Mouse (Mus musculus): ENCODE data around the gene Large2. TPM values are rescaled to one million over a fixed set of nuclear protein-coding genes. Genes with fewer than 3 reads are reported as not detected.
A peak's percentile ranks its signal among the peaks of the same experiment; 100 is the strongest.

Gene Large2
- polyA plus RNA-seq, 1 experiment from 2014 or later = 2.4 TPM

- peaks cover 6% of the 10 kb centered on the region; the same call in 1 of the 2 replicates for H3K36me3 ChIP-seq (ENCODE audit: control insufficient read depth, insufficient read depth)
- no peaks in the 10 kb centered on the region for H3K9me3 ChIP-seq (ENCODE audit: control insufficient read depth, low read length)
- no peaks in the 10 kb centered on the region for H3K27me3 ChIP-seq (replicated peaks; ENCODE audit: control insufficient read depth, insufficient read depth, low read length)
- H3K27ac ChIP-seq (ENCODE audit: low read length) = no peak overlapping the region
- ATAC-seq = no peak
- peaks cover 23% of the 10 kb centered on the region for H3K4me1 ChIP-seq (replicated peaks; ENCODE audit: control insufficient read depth, insufficient read depth, low read length)
- no peak overlapping the region for H3K4me3 ChIP-seq (replicated peaks; ENCODE audit: low read length)
- H3K4me2 ChIP-seq (ENCODE audit: low read length) = no peak overlapping the region
- no peak overlapping the region for H3K9ac ChIP-seq (replicated peaks; ENCODE audit: low read depth, low read length)
- 94% methylated on average over 7 of the region's 7 CpGs for WGBS
Observed at GRCm38 (mm10) chr2:92377320-92377719, 2.7 kb upstream of the Large2 start.

GRCm38 (mm10) chr2:92376300-92376699, 1.6 kb upstream of the Large2 start:
- Histone ChIP-seq H3K27ac (ENCODE audit: low read length) (no peak overlapping the region), H3K9me3 (ENCODE audit: control insufficient read depth, low read length) (no peaks in the 10 kb centered on the region), H3K4me3 (replicated peaks; ENCODE audit: low read length) (no peak overlapping the region; the same call in 1 of the 2 replicates), H3K27me3 (replicated peaks; ENCODE audit: control insufficient read depth, insufficient read depth, low read length) (peaks cover under 1% of the 10 kb centered on the region), H3K4me1 (replicated peaks; ENCODE audit: control insufficient read depth, insufficient read depth, low read length) (peaks cover 33% of the 10 kb centered on the region), H3K9ac (replicated peaks; ENCODE audit: low read depth, low read length) (no peak overlapping the region), H3K36me3 (ENCODE audit: control insufficient read depth, insufficient read depth) (peaks cover 6% of the 10 kb centered on the region; the same call in 1 of the 2 replicates), H3K4me2 (ENCODE audit: low read length) (peak overlapping the region; percentile 93)
- ATAC-seq = no peak
- WGBS = 79% methylated on average over 6 of the region's 6 CpGs

- peak overlapping the region; percentile 71 for H3K4me3 ChIP-seq (replicated peaks; ENCODE audit: low read length)
- no peaks in the 10 kb centered on the region for H3K9me3 ChIP-seq (ENCODE audit: control insufficient read depth, low read length)
- H3K27me3 ChIP-seq (replicated peaks; ENCODE audit: control insufficient read depth, insufficient read depth, low read length) = peaks cover 5% of the 10 kb centered on the region
- WGBS = 12% methylated on average over 10 of the region's 10 CpGs
- peaks cover 38% of the 10 kb centered on the region for H3K4me1 ChIP-seq (replicated peaks; ENCODE audit: control insufficient read depth, insufficient read depth, low read length)
- peak overlapping the region; percentile 93 for H3K4me2 ChIP-seq (ENCODE audit: low read length)
- H3K36me3 ChIP-seq (ENCODE audit: control insufficient read depth, insufficient read depth) = peaks cover 4% of the 10 kb centered on the region; the same call in 1 of the 2 replicates
- H3K27ac ChIP-seq (ENCODE audit: low read length) = peak overlapping the region; percentile 88
- peak overlapping the region; percentile 74 for H3K9ac ChIP-seq (replicated peaks; ENCODE audit: low read depth, low read length)
- ATAC-seq = no peak
Observed at GRCm38 (mm10) chr2:92375788-92376187, 1.1 kb upstream of the Large2 start.

- Histone ChIP-seq H3K27me3 (replicated peaks; ENCODE audit: control insufficient read depth, insufficient read depth, low read length) (peaks cover 8% of the 10 kb centered on the region), H3K4me2 (ENCODE audit: low read length) (peak overlapping the region; percentile 93), H3K4me3 (replicated peaks; ENCODE audit: low read length) (peak overlapping the region; percentile 71), H3K9me3 (ENCODE audit: control insufficient read depth, low read length) (no peaks in the 10 kb centered on the region), H3K4me1 (replicated peaks; ENCODE audit: control insufficient read depth, insufficient read depth, low read length) (peaks cover 44% of the 10 kb centered on the region), H3K27ac (ENCODE audit: low read length) (peak overlapping the region; percentile 88), H3K36me3 (ENCODE audit: control insufficient read depth, insufficient read depth) (peaks cover 3% of the 10 kb centered on the region; the same call in 1 of the 2 replicates), H3K9ac (replicated peaks; ENCODE audit: low read depth, low read length) (peak overlapping the region; percentile 74)
- WGBS = 0% methylated on average over 29 of the region's 29 CpGs
- peak; percentile 95 for ATAC-seq
Observed at GRCm38 (mm10) chr2:92375099-92375623, 492 bp upstream of the Large2 start.

- ATAC-seq = no peak
- Histone ChIP-seq H3K9ac (replicated peaks; ENCODE audit: low read depth, low read length) (no peak overlapping the region), H3K36me3 (ENCODE audit: control insufficient read depth, insufficient read depth) (no peaks in the 10 kb centered on the region), H3K4me2 (ENCODE audit: low read length) (no peak overlapping the region), H3K27me3 (replicated peaks; ENCODE audit: control insufficient read depth, insufficient read depth, low read length) (peaks cover 15% of the 10 kb centered on the region), H3K4me1 (replicated peaks; ENCODE audit: control insufficient read depth, insufficient read depth, low read length) (peaks cover 44% of the 10 kb centered on the region), H3K4me3 (replicated peaks; ENCODE audit: low read length) (no peak overlapping the region), H3K27ac (ENCODE audit: low read length) (no peak overlapping the region), H3K9me3 (ENCODE audit: control insufficient read depth, low read length) (no peaks in the 10 kb centered on the region)
- 58% methylated on average over 11 of the region's 11 CpGs for WGBS
Observed at GRCm38 (mm10) chr2:92373437-92373813, 1.2 kb downstream of the Large2 start.

- ATAC-seq = no peak
- Histone ChIP-seq H3K27ac (ENCODE audit: low read length) (no peak overlapping the region), H3K9me3 (ENCODE audit: control insufficient read depth, low read length) (no peaks in the 10 kb centered on the region), H3K4me3 (replicated peaks; ENCODE audit: low read length) (no peak overlapping the region), H3K9ac (replicated peaks; ENCODE audit: low read depth, low read length) (no peak overlapping the region), H3K27me3 (replicated peaks; ENCODE audit: control insufficient read depth, insufficient read depth, low read length) (peaks cover 15% of the 10 kb centered on the region), H3K4me1 (replicated peaks; ENCODE audit: control insufficient read depth, insufficient read depth, low read length) (peaks cover 44% of the 10 kb centered on the region), H3K36me3 (ENCODE audit: control insufficient read depth, insufficient read depth) (no peaks in the 10 kb centered on the region), H3K4me2 (ENCODE audit: low read length) (no peak overlapping the region)
- WGBS = 23% methylated on average over 9 of the region's 9 CpGs
Observed at GRCm38 (mm10) chr2:92372767-92373436, 1.8 kb downstream of the Large2 start.

GRCm38 (mm10) chr2:92371971-92372690, 2.5 kb downstream of the Large2 start:
- Histone ChIP-seq H3K27me3 (replicated peaks; ENCODE audit: control insufficient read depth, insufficient read depth, low read length) (peaks cover 15% of the 10 kb centered on the region), H3K9ac (replicated peaks; ENCODE audit: low read depth, low read length) (no peak overlapping the region), H3K27ac (ENCODE audit: low read length) (no peak overlapping the region), H3K4me1 (replicated peaks; ENCODE audit: control insufficient read depth, insufficient read depth, low read length) (peaks cover 44% of the 10 kb centered on the region), H3K4me2 (ENCODE audit: low read length) (no peak overlapping the region), H3K36me3 (ENCODE audit: control insufficient read depth, insufficient read depth) (no peaks in the 10 kb centered on the region), H3K9me3 (ENCODE audit: control insufficient read depth, low read length) (no peaks in the 10 kb centered on the region), H3K4me3 (replicated peaks; ENCODE audit: low read length) (no peak overlapping the region)
- ATAC-seq = no peak
- 8% methylated on average over 10 of the region's 10 CpGs for WGBS

- Histone ChIP-seq H3K9ac (replicated peaks; ENCODE audit: low read depth, low read length) (peak overlapping the region; percentile 48), H3K27me3 (replicated peaks; ENCODE audit: control insufficient read depth, insufficient read depth, low read length) (peaks cover 15% of the 10 kb centered on the region), H3K4me2 (ENCODE audit: low read length) (peak overlapping the region; percentile 47), H3K36me3 (ENCODE audit: control insufficient read depth, insufficient read depth) (no peaks in the 10 kb centered on the region), H3K27ac (ENCODE audit: low read length) (no peak overlapping the region), H3K4me1 (replicated peaks; ENCODE audit: control insufficient read depth, insufficient read depth, low read length) (peaks cover 40% of the 10 kb centered on the region), H3K4me3 (replicated peaks; ENCODE audit: low read length) (peak overlapping the region; percentile 25), H3K9me3 (ENCODE audit: control insufficient read depth, low read length) (no peaks in the 10 kb centered on the region)
- 2% methylated on average over 44 of the region's 45 CpGs for WGBS
- no peak for ATAC-seq
Observed at GRCm38 (mm10) chr2:92370821-92371805, 3.6 kb downstream of the Large2 start.
